Mouse (Mus musculus): ENCODE measurements around the gene 1700047I17Rik2. TPM values are rescaled to one million over a fixed set of nuclear protein-coding genes. Genes with fewer than 3 reads are reported as not detected.
"Not testable (repeated sequence)": the region's sequence is repeated elsewhere in the genome, so short reads cannot be mapped to it uniquely, and the experiment has no call there.

The 1700047I17Rik2 gene
- polyA plus RNA-seq, 1 experiment from 2014 or later: 0.27 TPM

DNA sequence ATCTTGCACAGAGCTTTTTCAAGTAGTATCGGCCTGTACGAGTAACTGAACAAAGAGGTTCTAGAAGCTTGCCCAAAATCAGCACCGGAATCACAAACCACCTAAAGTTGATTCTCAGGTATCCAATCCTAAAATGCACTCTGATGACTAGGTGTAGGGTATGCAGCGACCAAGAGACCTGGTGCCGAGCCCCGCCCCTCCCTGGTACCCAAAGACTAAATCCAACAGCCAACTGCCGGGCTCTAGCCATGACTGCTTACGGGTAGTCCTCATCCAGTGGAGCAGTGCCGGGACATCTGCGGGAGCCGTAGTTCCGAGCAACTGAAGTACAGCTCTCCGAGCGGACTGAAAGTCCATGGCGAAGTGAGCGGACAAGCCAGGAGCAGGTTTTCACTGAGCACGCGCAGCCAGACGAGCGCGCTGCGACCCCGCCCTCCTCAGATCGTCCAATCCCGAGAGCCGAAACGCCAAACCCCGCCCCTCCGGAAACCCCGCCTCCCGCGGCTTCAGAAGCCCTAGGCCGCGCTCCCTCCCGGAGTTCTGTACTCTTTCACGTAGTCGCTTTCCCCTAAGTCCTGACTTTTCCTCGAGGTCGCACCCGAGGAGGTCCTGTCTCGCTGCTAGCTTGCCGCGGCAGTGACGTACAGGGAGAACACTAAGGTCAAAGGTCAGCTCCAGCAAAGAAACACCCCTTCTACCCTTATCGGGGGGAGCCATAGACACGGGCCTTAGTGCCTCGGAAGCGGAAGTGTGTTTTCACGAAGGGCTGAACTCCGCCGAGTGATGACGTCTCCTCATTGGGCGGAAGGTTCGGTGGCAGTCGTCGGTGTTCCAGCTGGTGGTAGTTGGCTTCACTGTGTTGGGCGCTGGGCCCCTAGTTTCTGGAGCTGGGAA, 30.5 kb downstream of the 1700047I17Rik2 start, which contains the start of gene Srp54c:
Gene Srp54c, plus strand, starts transcription at position 543 of the 894 bp plus-strand sequence.
- H3K36me3 ChIP-seq (ENCODE audit: control insufficient read depth, insufficient read depth, low read length); H3K9me3 ChIP-seq (ENCODE audit: control insufficient read depth, low read length); DNase-seq (ENCODE audit: low spot score); H3K4me2 ChIP-seq; H3K27me3 ChIP-seq (replicated peaks; ENCODE audit: control insufficient read depth, insufficient read depth, low read length); H3K27ac ChIP-seq (ENCODE audit: low read depth, low read length); H3K9ac ChIP-seq (ENCODE audit: low read depth, low read length); H3K4me1 ChIP-seq (replicated peaks; ENCODE audit: control insufficient read depth, insufficient read depth, low read length): not testable (repeated sequence)
- H3K4me3 ChIP-seq (ENCODE audit: low read depth, low read length): peak within 1 kb of the TSS; percentile 43
- peak; percentile 98 for ATAC-seq (replicated peaks; ENCODE audit: low FRiP score)
- WGBS: no CpG with 5 or more reads among the region's 57 CpGs

GRCm38 (mm10) chr12:55230520-55230861, 31.1 kb downstream of the 1700047I17Rik2 start:
- peak overlapping the region; percentile 43 for H3K4me3 ChIP-seq (ENCODE audit: low read depth, low read length)
- not testable (repeated sequence) for H3K9ac ChIP-seq (ENCODE audit: low read depth, low read length); H3K9me3 ChIP-seq (ENCODE audit: control insufficient read depth, low read length); H3K27me3 ChIP-seq (replicated peaks; ENCODE audit: control insufficient read depth, insufficient read depth, low read length); H3K36me3 ChIP-seq (ENCODE audit: control insufficient read depth, insufficient read depth, low read length); DNase-seq (ENCODE audit: low spot score); H3K4me2 ChIP-seq; H3K27ac ChIP-seq (ENCODE audit: low read depth, low read length); H3K4me1 ChIP-seq (replicated peaks; ENCODE audit: control insufficient read depth, insufficient read depth, low read length)
- 0% methylated on average over 11 of the region's 25 CpGs for WGBS
- ATAC-seq (replicated peaks; ENCODE audit: low FRiP score): peak; percentile 35

DNA sequence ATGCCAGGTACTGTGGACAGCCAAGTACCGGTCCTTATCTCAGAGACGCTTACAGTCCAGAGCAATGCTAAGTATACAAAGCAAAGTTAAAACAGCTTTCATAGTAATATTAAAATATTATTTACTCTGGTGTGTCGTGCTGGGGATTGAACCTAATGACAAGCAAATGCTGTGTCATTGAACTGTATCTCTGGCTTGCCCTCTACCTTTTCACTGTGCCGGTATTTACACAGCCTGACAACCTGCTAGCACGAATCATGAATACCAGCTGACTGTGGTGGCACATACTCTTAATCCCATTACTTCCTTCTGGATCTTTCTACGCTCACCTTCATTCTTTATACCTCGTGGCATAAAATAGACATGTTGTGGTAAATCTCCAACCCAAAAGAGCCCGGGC, 42.9 kb downstream of the 1700047I17Rik2 start:
- ATAC-seq (replicated peaks; ENCODE audit: low FRiP score); H3K27ac ChIP-seq (ENCODE audit: low read depth, low read length); H3K4me1 ChIP-seq (replicated peaks; ENCODE audit: control insufficient read depth, insufficient read depth, low read length); H3K27me3 ChIP-seq (replicated peaks; ENCODE audit: control insufficient read depth, insufficient read depth, low read length); H3K36me3 ChIP-seq (ENCODE audit: control insufficient read depth, insufficient read depth, low read length); H3K4me3 ChIP-seq (ENCODE audit: low read depth, low read length); H3K9ac ChIP-seq (ENCODE audit: low read depth, low read length); H3K9me3 ChIP-seq (ENCODE audit: control insufficient read depth, low read length); H3K4me2 ChIP-seq; DNase-seq (ENCODE audit: low spot score): not testable (repeated sequence)
- WGBS: no CpG with 5 or more reads among the region's 8 CpGs

- not testable (repeated sequence) for H3K9ac ChIP-seq (ENCODE audit: low read depth, low read length); H3K4me1 ChIP-seq (replicated peaks; ENCODE audit: control insufficient read depth, insufficient read depth, low read length); H3K27me3 ChIP-seq (replicated peaks; ENCODE audit: control insufficient read depth, insufficient read depth, low read length); DNase-seq (ENCODE audit: low spot score); H3K36me3 ChIP-seq (ENCODE audit: control insufficient read depth, insufficient read depth, low read length); H3K4me2 ChIP-seq; H3K4me3 ChIP-seq (ENCODE audit: low read depth, low read length); H3K9me3 ChIP-seq (ENCODE audit: control insufficient read depth, low read length); ATAC-seq (replicated peaks; ENCODE audit: low FRiP score); H3K27ac ChIP-seq (ENCODE audit: low read depth, low read length)
- WGBS: no CpG with 5 or more reads among the region's 8 CpGs
These were observed 62.6 kb downstream of the 1700047I17Rik2 start for GRCm38 (mm10) chr12:55261950-55262349.

- DNase-seq (ENCODE audit: low spot score); H3K36me3 ChIP-seq (ENCODE audit: control insufficient read depth, insufficient read depth, low read length): not testable (repeated sequence)
- no CpG with 5 or more reads among the region's 5 CpGs for WGBS
These were observed 64.0 kb downstream of the 1700047I17Rik2 start for GRCm38 (mm10) chr12:55263385-55263784.

More at GRCm38 (mm10) chr12:55263385-55263784, 64.0 kb downstream of the 1700047I17Rik2 start:
- not testable (repeated sequence) for ATAC-seq (replicated peaks; ENCODE audit: low FRiP score); H3K4me3 ChIP-seq (ENCODE audit: low read depth, low read length); H3K9me3 ChIP-seq (ENCODE audit: control insufficient read depth, low read length); H3K4me1 ChIP-seq (replicated peaks; ENCODE audit: control insufficient read depth, insufficient read depth, low read length); H3K4me2 ChIP-seq; H3K27ac ChIP-seq (ENCODE audit: low read depth, low read length); H3K27me3 ChIP-seq (replicated peaks; ENCODE audit: control insufficient read depth, insufficient read depth, low read length); H3K9ac ChIP-seq (ENCODE audit: low read depth, low read length)

Other genes starting within 250 kb of the 1700047I17Rik2 start
- not detected in 2 replicates for gene Gm20403, start 213.1 kb upstream of the 1700047I17Rik2 start, polyA plus RNA-seq (2014; fragmentation: Nextera tagmentation; extraction: Ambion mirVana)
- 46.4 and 49.1 TPM in 2 replicates for gene Baz1a, start 185.2 kb upstream of the 1700047I17Rik2 start, polyA plus RNA-seq (2014; fragmentation: Nextera tagmentation; extraction: Ambion mirVana)
- 46.1 and 48.4 TPM in 2 replicates for gene 2700097O09Rik, start 119.5 kb upstream of the 1700047I17Rik2 start, polyA plus RNA-seq (2014; fragmentation: Nextera tagmentation; extraction: Ambion mirVana)
- 151 and 179 TPM in 2 replicates for gene Srp54a, start 119.3 kb upstream of the 1700047I17Rik2 start, polyA plus RNA-seq (2014; fragmentation: Nextera tagmentation; extraction: Ambion mirVana)
- 17.8 and 18.4 TPM in 2 replicates for gene Fam177a, start 75.1 kb upstream of the 1700047I17Rik2 start, polyA plus RNA-seq (2014; fragmentation: Nextera tagmentation; extraction: Ambion mirVana)
- gene Srp54b, start 44.5 kb upstream of the 1700047I17Rik2 start, polyA plus RNA-seq (2014; fragmentation: Nextera tagmentation; extraction: Ambion mirVana): 50.2 and 52.0 TPM in 2 replicates
- gene Srp54c, start 30.6 kb downstream of the 1700047I17Rik2 start, polyA plus RNA-seq (2014; fragmentation: Nextera tagmentation; extraction: Ambion mirVana): 70.9 and 76.3 TPM in 2 replicates
- 19.0 and 24.8 TPM in 2 replicates for gene 1110008L16Rik, start 100.0 kb downstream of the 1700047I17Rik2 start, polyA plus RNA-seq (2014; fragmentation: Nextera tagmentation; extraction: Ambion mirVana)
- 18.9 and 21.7 TPM in 2 replicates for gene Ppp2r3c, start 103.4 kb downstream of the 1700047I17Rik2 start, polyA plus RNA-seq (2014; fragmentation: Nextera tagmentation; extraction: Ambion mirVana)
- gene Psma6, start 184.6 kb downstream of the 1700047I17Rik2 start, polyA plus RNA-seq (2014; fragmentation: Nextera tagmentation; extraction: Ambion mirVana): 410 and 426 TPM in 2 replicates

Measured in liver, embryonic 11.5 days (tissue).